Mouse (Mus musculus) forebrain, embryonic 15.5 days (tissue): ENCODE data around the gene Mrpl40. TPM values are rescaled to one million over a fixed set of nuclear protein-coding genes. Genes with fewer than 3 reads are reported as not detected.

Experiments used
- ATAC-seq: fragments of 200-750 bp; cut with Nextera tagmentation; replicated peaks from 2 replicates; pipeline ENCODE4 v1.8.0; 2017; ENCODE audit warnings: mild to moderate bottlenecking, moderate TSS enrichment, moderate library complexity
- H3K27ac ChIP-seq: fragments of 300-500 bp; sonication (generic); replicated peaks from 2 replicates; pipeline ENCODE4 v1.5.1; 2015; ENCODE audit warnings: mild to moderate bottlenecking, inconsistent platforms
- H3K27me3 ChIP-seq: fragments of 300-500 bp; sonication (generic); 2 replicates; pipeline ENCODE4 v1.6.1; 2015; ENCODE audit warnings: inconsistent platforms
- H3K36me3 ChIP-seq: fragments of 300-500 bp; sonication (generic); 2 replicates; pipeline ENCODE4 v1.6.1; 2015; ENCODE audit warnings: mild to moderate bottlenecking, inconsistent platforms
- H3K4me1 ChIP-seq: fragments of 300-500 bp; sonication (generic); 2 replicates; pipeline ENCODE4 v1.6.1; 2015; ENCODE audit warnings: inconsistent platforms
- H3K4me2 ChIP-seq: fragments of 300-500 bp; sonication (generic); replicated peaks from 2 replicates; pipeline ENCODE4 v1.6.1; 2015; ENCODE audit warnings: mild to moderate bottlenecking, inconsistent platforms
- H3K4me3 ChIP-seq: fragments of 300-500 bp; sonication (generic); 2 replicates; pipeline ENCODE4 v1.5.1; 2015; ENCODE audit warnings: mild to moderate bottlenecking, inconsistent platforms
- H3K9ac ChIP-seq: fragments of 300-500 bp; sonication (generic); replicated peaks from 2 replicates; pipeline ENCODE4 v1.6.1; 2015; ENCODE audit warnings: mild to moderate bottlenecking, inconsistent platforms
- H3K9me3 ChIP-seq: fragments of 300-500 bp; sonication (generic); 2 replicates; pipeline ENCODE4 v1.6.1; 2016; ENCODE audit warnings: inconsistent platforms
- WGBS: fragments of 180-500 bp; shearing (Covaris S2); methylation state at CpG from one replicate; pipeline ENCODE4 v1.1.7; 2015; ENCODE audit warnings: mixed read lengths; 5-methylcytosine and 5-hydroxymethylcytosine counted together
- polyA plus RNA-seq: library from polyadenylated mRNA; unstranded; fragments of >200 nt; fragmentation: Nextera tagmentation; extraction: Ambion mirVana; gene quantifications from 2 replicates; pipeline ENCODE4 v1.2.1, GENCODE M21; 2015

Mrpl40 gene
- polyA plus RNA-seq, 1 experiment from 2014 or later = 62.9 TPM

DNA sequence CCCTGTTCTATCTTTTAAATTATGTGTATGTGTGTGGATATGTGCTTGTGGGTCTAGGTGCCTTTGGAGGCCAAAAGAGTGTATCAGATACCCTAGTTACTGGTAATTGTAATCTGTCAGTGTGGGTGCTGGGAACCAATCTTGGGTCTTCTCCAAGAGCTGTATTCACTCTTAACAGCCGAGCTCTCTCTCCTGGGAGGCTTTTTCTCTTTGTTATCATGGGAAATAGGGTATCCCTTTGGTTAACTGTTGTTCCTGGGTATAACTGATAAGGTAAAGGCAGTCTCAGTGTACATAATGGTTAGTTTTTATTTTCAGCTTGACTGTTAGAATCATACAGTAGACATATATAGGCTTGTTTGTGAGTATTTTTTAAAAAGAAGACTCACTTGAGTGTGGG is 54.3 kb downstream of the Mrpl40 start:
- no peak overlapping the region for H3K9ac ChIP-seq

More for the DNA sequence above, 54.3 kb downstream of the Mrpl40 start:
- no peaks in the 10 kb centered on the region for H3K9me3 ChIP-seq
- H3K27ac ChIP-seq = no peak overlapping the region
- WGBS = 83% methylated on average over 1 of the region's 1 CpGs
- no peaks in the 10 kb centered on the region for H3K27me3 ChIP-seq
- H3K4me1 ChIP-seq = no peaks in the 10 kb centered on the region
- peaks cover 97% of the 10 kb centered on the region for H3K36me3 ChIP-seq
- H3K4me2 ChIP-seq = no peak overlapping the region
- ATAC-seq = no peak
- no peak overlapping the region for H3K4me3 ChIP-seq

Other genes with a start within 250 kb of the Mrpl40 start
- 194 and 203 TPM in 2 replicates for gene Sept5, start 246.9 kb downstream of the Mrpl40 start, polyA plus RNA-seq
- 86.7 and 94.4 TPM in 2 replicates for gene Cldn5, start 100.0 kb downstream of the Mrpl40 start, polyA plus RNA-seq
- 121 and 127 TPM in 2 replicates for gene Ufd1, start 65.1 kb downstream of the Mrpl40 start, polyA plus RNA-seq
- 24.8 and 27.3 TPM in 2 replicates for gene Cdc45, start 64.9 kb downstream of the Mrpl40 start, polyA plus RNA-seq
- gene 2510002D24Rik, start 40.3 kb downstream of the Mrpl40 start, polyA plus RNA-seq = 30.7 and 31.2 TPM in 2 replicates
- gene Gm28539, start 40.3 kb downstream of the Mrpl40 start, polyA plus RNA-seq = not detected in 2 replicates
- gene Hira, start 175 bp upstream of the Mrpl40 start, polyA plus RNA-seq = 25.1 and 27.8 TPM in 2 replicates